Mouse (Mus musculus) layer of hippocampus, postnatal 25 days (tissue): ENCODE results near the gene Ugt1a8. TPM values are rescaled to one million over a fixed set of nuclear protein-coding genes. Genes with fewer than 3 reads are reported as not detected.
"Not testable (repeated sequence)": the region's sequence is repeated elsewhere in the genome, so short reads cannot be mapped to it uniquely, and the experiment has no call there.

Experiments
- DNase-seq, 2 experiments: peaks; one replicate each; pipeline ENCODE4 v3.0.0; 2022; ENCODE audit warnings: mixed read lengths in 2 of 2, low spot score in 1 of 2; ENCODE audit errors: extremely low spot score in 1 of 2
- total RNA-seq, 2 experiments: library from RNA; stranded (reverse); gene quantifications; 2 replicates each; pipeline ENCODE4 v1.2.3; 2021

Gene Ugt1a8
- total RNA-seq, 2 experiments from 2014 or later = not detected

DNA sequence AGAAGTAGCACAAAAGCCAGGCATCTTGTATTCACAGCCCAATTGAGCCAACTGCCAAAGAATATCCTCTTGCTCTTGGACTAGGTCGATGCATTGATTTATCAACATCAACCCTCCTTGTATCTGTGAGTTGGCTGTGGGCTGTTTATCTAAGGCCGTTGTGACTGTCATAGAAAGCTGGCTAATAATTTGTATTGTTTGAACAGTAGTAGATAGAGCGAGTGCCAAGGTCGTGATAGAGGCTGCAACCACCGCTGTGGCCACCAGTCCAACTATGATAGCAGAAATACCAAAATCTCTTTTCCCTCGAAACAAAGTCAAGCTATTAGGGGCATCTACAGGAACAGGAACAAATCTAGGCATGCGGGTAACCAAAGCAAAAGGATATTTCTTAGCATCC is 84.6 kb downstream of the Ugt1a8 start:
- not testable (repeated sequence) for DNase-seq

DNA sequence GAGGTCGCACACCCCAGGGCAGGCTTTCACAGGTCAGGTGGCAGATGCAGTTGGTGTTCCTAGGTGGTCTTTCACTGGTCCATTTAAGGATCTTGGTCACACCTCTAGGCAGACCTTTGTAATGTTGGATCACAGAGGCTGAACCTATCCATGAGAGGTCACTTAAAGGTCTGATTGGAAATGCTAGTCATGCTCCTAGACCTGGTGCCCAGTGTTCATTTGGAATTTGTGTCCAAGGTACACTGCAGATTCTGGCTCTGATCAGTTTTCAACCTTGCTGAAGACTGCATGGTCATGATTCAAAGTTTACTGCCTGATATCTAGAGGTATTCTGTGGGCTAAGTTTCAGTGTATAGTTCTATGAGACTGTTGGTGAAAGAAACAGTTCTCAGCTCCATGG is 92.0 kb downstream of the Ugt1a8 start:
- no peak for DNase-seq

DNA sequence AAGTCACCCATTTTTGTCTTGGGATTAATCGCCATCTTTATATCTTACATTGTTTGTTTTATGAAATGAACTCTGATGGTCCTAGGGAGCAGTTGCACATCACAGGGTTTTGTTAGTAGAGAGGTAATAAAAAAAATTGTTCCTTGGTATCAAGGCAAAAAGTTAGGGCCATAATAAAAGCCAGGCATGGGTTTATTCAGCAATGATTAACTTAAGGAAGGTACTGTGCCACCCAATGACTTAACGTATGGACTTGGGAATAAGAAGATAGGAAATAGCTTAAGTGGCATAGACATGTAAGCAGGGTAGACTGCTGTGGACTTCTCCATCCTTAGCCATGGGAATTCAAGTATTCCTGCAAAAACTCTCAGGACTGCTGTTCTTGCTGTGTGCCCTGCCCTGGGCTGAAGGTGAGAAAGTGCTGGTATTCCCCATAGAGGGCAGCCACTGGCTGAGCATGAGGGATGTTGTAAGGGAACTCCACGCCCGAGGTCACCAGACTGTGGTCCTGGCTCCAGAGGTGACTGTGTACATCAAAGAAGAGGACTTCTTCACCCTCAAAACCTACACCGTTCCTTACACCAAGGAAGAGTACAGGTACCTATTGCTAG is 98.8 kb downstream of the Ugt1a8 start:
- DNase-seq = no peak

DNA sequence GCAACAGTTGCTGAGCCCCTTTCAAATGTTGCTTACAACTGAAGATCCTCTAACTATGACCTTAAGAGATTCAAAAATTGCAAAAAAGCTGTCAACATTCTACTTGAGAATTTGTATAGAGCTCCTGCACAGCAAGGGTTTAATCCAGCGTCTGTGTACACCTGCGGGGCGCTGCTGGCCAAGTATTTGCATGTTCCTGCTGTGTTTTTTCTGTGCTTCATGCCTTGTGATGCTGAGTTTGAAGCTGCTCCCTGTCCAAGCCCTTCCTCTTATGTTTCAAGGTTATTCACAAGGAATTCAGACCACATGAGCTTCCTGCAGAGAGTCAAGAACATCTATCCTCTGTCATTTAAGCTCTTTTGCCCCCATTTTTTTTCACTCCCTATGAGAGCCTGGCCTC is 104.5 kb downstream of the Ugt1a8 start:
- no peak for DNase-seq

DNA sequence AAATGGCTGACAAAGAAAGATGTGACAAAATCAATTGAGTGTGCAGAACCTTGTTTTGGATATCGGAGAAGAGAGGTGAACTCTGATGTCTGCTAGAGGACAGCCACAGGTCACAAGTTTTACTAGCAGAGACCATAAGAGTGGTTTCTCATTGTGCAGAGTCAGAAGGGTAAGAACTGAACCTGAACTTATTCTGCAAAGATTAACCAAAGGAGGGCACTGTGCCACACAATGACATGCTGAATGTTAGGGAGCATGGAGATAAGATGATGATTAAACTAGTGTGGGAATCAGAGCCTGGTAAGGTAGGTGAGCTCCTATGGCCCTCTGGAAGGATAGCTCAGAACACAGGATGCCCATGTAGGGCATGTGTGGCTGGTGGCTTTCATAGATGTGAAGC is 108.1 kb downstream of the Ugt1a8 start:
- DNase-seq = no peak

DNA sequence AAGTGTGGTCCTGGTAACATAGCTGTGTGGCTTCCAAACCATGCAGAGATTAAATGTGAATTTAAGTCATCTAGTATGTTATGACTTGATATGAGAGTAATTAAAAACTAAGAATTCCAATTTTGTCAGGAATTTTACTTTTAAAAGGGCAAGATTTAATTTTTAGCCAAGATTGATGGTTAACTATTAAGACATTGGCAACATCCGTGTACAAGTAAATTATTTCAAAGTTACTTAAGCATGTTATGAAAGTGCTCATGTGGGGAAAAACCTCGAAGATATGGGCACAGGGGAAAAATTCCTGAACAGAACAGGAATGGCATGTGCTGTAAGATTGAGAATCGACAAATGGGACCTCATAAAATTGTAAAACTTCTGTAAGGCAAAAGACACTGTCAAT is 109.8 kb downstream of the Ugt1a8 start:
- DNase-seq = no peak

DNA sequence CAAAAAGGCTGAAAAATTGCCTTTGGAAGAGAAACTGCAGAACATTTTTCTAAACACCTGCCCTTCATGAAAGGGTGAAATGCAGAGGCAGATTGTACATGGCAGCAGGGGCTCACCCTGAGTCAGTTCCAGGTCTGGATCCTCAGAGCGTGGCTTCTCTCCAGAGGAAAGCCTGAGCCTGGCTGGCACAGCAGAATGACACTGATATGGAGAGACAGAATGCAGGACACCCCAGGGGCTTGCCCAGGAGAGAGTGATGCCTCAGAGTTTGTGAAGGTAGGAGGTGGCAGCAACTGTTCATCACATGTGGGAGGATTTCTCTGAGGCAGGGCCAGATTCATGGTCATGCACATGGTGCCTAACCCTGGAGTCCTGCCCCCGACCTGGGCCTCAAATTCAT is 112.4 kb downstream of the Ugt1a8 start:
- DNase-seq = no peak

DNA sequence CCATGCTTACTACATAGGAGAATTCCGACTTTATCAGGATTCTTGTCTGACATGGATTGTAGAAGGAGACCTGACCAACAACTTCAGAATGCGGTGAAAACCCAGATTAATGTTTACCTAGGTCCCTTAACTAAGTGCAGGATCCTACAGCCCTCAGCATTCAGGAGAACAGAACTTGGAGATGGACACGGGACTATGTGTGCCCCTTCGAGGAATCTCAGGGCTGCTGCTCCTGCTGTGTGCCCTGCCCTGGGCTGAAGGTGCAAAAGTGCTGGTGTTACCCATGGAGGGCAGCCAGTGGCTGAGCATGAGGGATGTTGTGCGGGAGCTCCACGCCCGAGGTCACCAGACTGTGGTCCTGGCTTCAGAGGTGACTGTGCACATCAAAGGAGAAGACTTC is 112.8 kb downstream of the Ugt1a8 start, which contains the start of gene Ugt1a2:
Ugt1a2 (plus strand) TSS at position 146 of the 400 bp plus-strand sequence.
- no peak for DNase-seq

DNA sequence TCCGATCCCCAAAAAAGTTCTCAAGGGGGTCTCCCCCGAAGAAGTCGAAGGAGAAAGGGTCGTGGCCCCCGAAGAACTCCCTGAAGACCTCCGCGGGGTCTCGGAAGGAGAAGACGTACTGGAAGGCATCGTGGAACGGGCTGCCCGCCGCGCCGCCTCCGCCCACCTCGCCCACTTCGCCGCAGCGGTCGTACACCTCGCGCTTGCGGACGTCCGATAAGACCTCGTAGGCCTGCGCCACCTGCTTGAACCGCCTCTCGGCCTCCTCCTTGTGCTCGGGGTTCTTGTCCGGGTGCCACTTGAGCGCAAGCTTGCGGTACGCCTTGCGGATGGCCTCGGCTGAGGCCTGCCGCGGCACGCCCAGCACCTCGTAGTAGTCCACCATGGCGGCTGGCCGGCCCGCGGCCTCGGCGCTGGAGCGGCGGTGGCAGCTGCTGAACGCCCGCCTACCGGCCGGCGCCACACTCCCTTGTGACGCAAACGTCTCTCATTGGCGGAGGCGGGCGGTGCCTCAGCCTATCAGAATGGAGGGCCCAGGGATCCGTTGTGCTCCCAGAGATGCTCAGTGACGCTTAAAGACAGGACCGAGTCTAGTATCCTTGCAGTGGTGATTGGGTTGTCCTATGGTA is 117.8 kb downstream of the Ugt1a8 start, which contains the start of gene Dnajb3:
Dnajb3 (minus strand) TSS at position 489 of the 629 bp plus-strand sequence.
- DNase-seq = peak; percentile 68 to 72

DNA sequence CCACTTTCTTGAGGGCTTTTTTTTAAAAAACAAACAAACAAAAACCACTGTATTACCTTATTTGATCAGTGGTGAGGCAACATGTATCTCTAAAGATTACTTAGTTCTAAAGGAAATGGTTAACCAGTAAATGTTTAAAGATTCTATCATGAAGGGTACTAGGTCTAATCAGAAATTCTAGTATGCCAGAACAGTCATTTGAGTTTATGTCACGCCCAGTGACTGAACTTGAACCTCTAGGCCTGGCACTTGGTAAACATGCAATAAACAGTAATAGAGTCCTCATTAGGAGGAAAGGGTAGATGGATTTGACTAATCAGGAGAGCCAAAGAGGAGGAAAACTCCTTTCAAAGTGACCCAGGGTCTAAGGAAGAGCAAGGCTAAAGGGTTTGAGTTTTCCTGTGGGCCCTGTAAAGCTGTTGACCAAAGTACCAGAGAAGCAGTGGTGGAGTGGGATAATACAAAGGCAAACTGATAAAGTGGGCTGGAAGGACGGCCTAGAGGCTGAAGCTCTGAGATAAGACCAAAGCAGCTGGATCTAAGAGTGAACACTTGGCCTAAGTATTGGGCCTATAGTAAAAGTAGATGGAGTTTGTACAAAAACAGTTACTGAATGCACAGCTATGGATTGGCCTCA is 119.3 kb downstream of the Ugt1a8 start:
- no peak for DNase-seq

DNA sequence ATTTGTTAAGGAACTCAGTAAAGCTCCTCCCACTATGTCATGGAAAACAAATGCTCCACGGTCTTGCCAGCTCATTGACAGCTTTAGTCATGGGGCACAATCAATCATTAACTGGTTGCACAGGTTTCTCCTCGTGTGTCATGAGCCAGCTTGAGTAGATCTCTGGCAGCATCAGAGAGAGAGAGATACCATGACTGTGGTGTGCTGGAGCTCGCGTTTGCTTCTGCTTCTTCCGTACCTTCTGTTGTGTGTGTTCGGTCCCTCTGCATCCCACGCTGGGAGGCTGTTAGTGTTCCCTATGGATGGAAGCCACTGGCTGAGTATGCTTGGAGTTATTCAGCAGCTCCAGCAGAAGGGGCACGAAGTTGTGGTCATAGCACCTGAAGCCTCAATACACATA is 124.2 kb downstream of the Ugt1a8 start, which contains the start of gene Ugt1a1:
Ugt1a1 (plus strand) TSS at position 148 of the 400 bp plus-strand sequence.
- no peak for DNase-seq

DNA sequence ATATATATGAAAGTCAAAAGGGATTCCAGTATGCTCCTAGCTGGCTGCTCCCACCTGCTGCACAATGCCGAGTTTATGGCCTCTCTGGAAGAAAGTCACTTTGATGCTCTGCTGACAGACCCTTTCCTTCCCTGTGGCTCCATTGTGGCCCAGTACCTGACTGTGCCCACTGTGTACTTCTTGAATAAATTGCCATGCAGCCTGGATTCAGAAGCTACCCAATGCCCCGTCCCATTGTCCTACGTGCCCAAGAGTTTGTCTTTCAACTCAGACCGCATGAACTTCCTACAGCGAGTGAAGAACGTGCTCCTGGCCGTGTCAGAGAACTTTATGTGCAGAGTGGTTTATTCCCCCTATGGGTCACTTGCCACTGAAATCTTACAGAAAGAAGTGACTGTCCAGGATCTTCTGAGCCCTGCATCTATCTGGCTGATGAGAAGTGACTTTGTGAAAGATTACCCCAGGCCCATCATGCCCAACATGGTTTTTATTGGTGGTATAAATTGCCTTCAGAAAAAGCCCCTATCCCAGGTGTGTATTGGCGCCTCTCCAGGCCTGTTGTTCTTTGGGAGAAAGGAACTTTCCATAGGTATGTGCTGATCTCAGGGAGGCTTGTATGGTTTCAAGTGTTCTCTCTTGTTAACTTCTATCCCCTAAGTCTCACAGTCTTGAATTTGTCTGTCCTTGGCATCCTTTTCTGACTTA is 124.9 kb downstream of the Ugt1a8 start:
- DNase-seq = no peak

DNA sequence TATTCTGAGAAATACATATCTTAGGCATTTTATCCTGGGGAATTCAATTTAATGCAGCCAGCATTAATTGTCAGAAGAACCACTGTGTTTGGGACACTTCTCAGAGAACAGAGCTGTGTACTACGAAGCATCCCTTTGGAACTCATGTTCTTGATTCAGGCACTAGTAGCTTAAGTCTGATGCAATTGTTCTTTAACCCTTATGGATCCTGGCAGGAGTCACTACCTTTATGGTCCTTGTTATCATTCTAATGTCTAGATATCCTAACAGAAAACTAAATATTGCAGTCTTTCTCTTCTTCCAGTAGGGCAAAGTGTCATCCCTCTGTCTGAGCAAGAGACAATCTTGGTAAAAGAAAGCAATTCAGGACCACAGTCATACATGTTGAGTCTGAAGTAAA is 125.4 kb downstream of the Ugt1a8 start:
- no peak for DNase-seq

DNA sequence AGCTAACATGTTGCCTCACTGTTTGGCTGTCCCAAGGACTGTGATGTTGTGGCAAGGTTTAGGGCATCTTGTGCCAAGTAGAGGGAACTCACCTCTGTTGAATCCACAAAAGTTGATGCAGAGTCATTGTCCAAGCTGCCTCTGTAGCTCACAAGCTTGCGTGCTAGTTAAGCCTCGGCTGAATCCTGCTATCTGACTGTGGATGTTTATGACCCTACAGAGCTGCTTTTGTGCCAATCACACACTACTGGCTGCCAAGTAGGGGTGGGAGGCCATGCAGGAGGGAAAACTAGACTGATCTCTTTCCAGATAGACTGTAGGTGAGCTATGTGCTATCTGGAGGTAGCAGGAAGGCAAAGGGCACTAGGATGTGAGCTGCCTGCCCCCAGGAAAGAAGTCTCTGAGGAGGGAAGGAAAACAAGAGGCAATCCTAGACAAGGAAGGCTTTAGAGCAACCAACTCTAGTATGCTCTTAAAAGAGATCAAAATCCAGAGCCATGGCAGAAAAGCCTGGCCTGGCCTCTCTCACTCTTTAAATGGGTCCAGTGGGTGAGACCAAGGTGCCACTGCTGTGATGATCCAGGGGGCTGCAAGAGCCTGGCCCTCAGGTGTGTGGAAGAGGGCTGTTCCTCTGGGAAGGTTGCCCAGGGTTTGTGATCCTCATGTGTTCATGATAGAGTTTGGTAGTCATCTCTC is 126.3 kb downstream of the Ugt1a8 start:
- no peak for DNase-seq

DNA sequence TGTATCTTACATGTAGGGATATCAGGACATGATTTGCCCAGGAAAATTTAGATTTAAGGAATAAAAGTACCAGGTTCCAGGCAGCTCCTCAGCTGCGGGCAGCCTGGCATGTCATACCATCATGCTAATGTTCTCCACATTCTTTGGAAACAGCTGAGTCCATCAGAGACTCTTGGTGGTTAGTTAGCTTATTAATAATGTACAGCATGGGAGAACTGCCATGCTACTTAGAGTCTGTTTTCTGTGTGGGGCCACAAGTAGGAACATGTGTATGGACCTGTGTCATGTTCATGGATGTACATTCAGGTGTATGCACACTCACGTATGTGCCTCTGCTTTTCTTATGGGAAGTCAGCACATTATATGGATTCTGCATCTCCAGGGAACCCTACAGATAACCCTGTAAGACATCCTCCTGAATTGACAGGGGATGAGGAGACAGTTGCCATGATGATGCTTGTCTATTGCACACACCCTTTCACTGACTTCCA is 126.9 kb downstream of the Ugt1a8 start:
- no peak for DNase-seq

DNA sequence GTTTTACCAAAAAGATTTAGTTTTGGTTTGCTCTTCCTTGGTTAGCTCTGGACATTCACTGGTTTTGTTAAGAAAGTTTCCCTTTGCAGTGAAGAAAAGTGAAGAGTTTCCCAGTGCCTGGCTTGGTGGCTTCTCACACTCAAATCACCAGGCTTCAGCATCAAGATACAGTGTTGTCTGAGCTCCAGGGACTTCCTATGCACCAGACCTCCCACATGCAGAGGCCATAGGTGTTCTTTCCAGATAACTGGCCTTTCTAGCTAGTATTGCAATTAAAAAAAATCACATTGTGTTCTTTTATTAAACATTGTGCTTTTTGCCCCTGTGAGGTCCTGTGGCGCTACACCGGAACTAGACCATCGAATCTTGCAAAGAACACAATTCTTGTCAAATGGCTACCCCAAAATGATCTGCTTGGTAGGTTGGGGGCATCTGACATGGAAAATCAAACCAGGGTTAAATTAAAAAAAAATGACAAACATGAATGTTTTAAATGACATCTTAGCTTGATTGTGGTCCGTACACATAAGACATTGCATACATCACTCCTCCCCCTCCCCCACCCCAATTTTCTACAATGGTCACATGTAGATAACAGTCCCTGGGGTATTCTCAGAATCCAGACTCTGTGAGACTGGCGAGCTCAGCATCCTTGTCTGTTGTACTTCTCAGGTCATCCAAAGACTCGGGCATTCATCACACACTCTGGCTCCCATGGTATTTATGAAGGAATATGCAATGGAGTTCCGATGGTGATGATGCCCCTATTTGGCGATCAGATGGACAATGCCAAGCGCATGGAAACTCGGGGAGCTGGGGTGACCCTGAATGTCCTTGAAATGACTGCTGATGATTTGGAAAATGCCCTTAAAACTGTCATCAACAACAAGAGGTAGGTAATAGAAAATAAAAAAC is 128.1 kb downstream of the Ugt1a8 start:
- no peak for DNase-seq

DNA sequence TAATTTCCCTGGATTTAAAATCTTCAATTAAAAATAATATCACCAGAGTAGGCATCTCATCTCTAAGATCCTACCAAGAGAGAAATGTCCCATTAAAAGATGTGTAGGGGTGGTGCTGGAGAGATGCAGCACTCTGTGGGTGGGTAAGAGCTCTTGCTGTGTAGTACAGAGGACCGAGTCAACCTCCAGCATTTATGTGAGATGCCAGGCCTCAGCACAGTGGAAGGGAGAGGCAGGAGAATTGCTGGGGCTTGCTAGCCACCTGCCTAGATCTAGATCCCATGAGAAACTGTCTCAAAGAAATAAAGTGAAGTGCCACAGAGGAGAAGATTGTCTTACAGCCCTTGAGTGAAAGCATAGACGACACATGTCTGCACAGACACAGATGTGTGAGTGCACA is 128.9 kb downstream of the Ugt1a8 start:
- DNase-seq = no peak

DNA sequence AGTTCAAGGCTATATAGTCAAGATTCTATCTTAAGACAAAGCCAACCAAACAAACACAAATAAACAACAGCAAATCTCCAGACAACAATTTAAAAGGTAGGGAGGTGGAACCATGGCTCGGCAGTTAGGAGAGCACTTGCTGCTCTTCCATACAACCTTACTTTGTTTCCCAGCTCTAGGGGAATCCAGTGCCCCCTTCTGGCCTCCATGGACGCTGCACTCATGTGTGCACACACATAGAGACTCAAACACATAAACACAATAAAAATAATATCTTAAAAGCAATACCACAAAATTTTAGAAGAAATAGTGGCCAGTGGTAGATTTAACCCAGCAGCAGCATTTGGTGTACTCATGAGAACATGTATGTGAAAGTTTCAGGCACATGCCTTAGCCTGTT is 129.5 kb downstream of the Ugt1a8 start:
- no peak for DNase-seq

DNA sequence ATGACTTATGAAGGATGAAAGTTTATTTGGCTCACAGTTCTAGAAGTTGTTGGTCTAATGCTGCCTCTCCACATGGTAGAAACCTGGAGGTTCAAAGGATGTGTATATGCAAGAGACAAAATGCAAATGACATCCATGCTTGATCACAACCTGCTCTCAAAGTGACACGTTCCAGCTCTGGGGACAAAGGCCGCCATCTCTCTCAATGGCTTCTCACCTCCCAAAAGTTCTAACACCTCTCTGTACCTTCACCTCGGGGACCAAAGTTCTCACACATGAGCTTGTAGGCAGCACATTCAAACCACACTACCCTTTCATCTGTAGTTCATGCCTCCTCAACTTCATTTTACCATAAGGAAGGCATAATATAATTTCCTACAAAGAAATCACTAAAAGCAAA is 130.0 kb downstream of the Ugt1a8 start:
- DNase-seq = no peak
